Mouse (Mus musculus) heart, adult 2 months (tissue): ENCODE data around the gene Ndufa8.

ENCODE experiments used
- CTCF ChIP-seq: fragments of 200-600 bp; IDR thresholded peaks from 2 replicates; pipeline ENCODE4 v1.8.1; 2022; ENCODE audit warnings: antibody characterized with exemption, mild to moderate bottlenecking, moderate library complexity
- EP300 ChIP-seq: fragments of 200-500 bp; IDR thresholded peaks from 2 replicates; pipeline ENCODE4 v1.6.1; 2011; ENCODE audit warnings: low read depth, low read length, control low read depth; ENCODE audit not compliant: insufficient read depth

DNA sequence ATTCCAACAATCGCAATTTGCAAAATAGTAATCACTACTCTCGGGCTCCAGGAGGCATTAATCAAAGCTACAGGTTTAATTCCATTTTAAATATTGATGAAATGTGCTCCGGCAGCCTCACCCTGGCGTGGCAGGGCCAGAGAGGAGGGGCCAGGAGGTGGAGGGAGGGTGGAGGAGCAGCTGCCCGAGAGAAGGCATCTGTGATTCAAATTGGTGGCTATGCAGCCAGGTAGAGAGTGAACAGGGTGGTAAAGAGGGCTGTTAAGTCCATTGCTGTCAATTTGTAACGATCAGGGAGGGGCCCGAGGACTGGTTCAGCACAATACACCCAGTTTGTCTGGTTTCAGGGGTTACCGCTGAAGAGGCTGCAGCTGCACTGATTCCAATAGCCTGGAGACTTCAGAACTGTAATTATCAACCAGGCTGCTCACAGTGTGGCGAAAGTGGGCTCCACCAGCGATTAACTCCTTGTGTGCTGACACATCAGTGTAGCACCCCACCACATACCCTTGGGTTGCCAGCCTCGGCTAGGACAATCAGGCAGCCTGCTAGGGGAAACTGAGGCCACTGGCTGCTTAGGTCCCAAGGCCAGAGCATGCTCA lies 28.1 kb upstream of the Ndufa8 start:
- TF ChIP-seq EP300 (no peak), CTCF (no peak)
